Mouse (Mus musculus): ENCODE results near the gene Nkrf. TPM values are rescaled to one million over a fixed set of nuclear protein-coding genes. Genes with fewer than 3 reads are reported as not detected.
"Not testable (repeated sequence)": the region's sequence is repeated elsewhere in the genome, so short reads cannot be mapped to it uniquely, and the experiment has no call there.

Nkrf gene
- polyA plus RNA-seq, 1 experiment from 2014 or later = 2.3 TPM

- not testable (repeated sequence) for H3K9me3 ChIP-seq (replicated peaks); H3K4me3 ChIP-seq; H3K36me3 ChIP-seq; DNase-seq (ENCODE audit: low spot score); H3K4me1 ChIP-seq; H3K27me3 ChIP-seq (ENCODE audit: low read depth, poor library complexity, severe bottlenecking); H3K27ac ChIP-seq
- 50% methylated on average over 1 of the region's 1 CpGs for WGBS
Measured at GRCm38 (mm10) chrX:36898931-36899330, 3.8 kb downstream of the Nkrf start.

DNA sequence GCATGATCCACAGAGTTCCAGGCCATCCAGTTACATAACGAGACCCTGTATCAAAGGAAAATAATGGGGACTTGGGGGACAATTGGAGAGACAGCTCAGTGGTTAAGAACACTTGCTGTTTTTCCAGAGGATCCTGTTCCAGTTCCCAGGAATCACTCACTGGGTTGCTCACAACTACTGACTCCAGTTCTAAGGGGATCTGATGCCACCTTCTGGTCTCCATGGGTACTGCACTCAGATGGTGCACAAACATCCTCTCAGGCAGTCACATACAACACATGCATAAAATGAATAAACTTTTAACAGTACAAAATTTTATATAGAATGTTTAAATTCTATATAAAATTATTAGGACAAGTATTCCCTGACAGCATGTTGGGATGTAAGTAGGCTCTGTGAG, 18.0 kb downstream of the Nkrf start:
- Histone ChIP-seq H3K27me3 (ENCODE audit: low read depth, poor library complexity, severe bottlenecking) (no peaks in the 10 kb centered on the region), H3K27ac (no peak overlapping the region), H3K4me1 (no peaks in the 10 kb centered on the region), H3K36me3 (peaks cover 42% of the 10 kb centered on the region), H3K4me3 (no peak overlapping the region), H3K9me3 (replicated peaks) (no peaks in the 10 kb centered on the region)
- 93% methylated on average over 1 of the region's 1 CpGs for WGBS
- no peak for DNase-seq (ENCODE audit: low spot score)

GRCm38 (mm10) chrX:36874704-36875128, 28.0 kb downstream of the Nkrf start:
- Histone ChIP-seq H3K9me3 (replicated peaks) (no peaks in the 10 kb centered on the region), H3K36me3 (peaks cover 16% of the 10 kb centered on the region), H3K27ac (peak overlapping the region; percentile 88), H3K27me3 (ENCODE audit: low read depth, poor library complexity, severe bottlenecking) (peaks cover 13% of the 10 kb centered on the region), H3K4me1 (peaks cover 3% of the 10 kb centered on the region), H3K4me3 (peak overlapping the region; percentile 72)
- WGBS = 16% methylated on average over 25 of the region's 36 CpGs
- DNase-seq (ENCODE audit: low spot score) = no peak

GRCm38 (mm10) chrX:36874178-36874696, 28.5 kb downstream of the Nkrf start:
- 9% methylated on average over 53 of the region's 57 CpGs for WGBS
- Histone ChIP-seq H3K4me3 (peak overlapping the region; percentile 72), H3K4me1 (peaks cover 3% of the 10 kb centered on the region), H3K9me3 (replicated peaks) (no peaks in the 10 kb centered on the region), H3K36me3 (peaks cover 14% of the 10 kb centered on the region), H3K27me3 (ENCODE audit: low read depth, poor library complexity, severe bottlenecking) (peaks cover 13% of the 10 kb centered on the region), H3K27ac (peak overlapping the region; percentile 88)
- peak; percentile 89 for DNase-seq (ENCODE audit: low spot score)

DNA sequence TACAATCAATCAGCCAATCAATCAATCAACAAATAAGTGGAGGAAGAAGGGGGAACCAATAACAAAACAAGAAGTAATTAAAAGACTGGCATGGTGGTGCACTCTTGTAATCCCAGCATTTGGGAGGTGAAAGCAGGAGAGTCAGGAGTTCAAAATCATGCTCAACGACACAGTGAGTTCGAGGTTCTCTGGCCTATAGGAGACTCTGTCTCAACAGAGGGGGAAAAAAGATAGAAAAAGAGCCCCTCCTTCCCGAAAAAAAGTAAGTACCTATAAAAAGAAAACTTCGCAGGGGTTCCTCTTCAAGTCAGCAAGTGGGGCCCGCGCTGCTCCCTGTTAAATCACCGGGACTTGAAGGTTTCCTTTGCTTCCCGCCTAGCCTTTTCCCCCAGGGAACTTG, 28.9 kb downstream of the Nkrf start, which contains the start of the genes Ube2a and C330007P06Rik:
TSS of gene Ube2a (plus strand) at position 136 of the 400 bp plus-strand sequence.
TSS of gene C330007P06Rik (minus strand) at position 347 of the 400 bp plus-strand sequence.
- WGBS = 23% methylated on average over 8 of the region's 8 CpGs
- H3K27ac ChIP-seq = peak within 1 kb of the TSS; percentile 88
- peak within 1 kb of the TSS; percentile 72 for H3K4me3 ChIP-seq
- H3K27me3 ChIP-seq (ENCODE audit: low read depth, poor library complexity, severe bottlenecking) = peaks cover 13% of the 10 kb centered on the region
- peaks cover 3% of the 10 kb centered on the region for H3K4me1 ChIP-seq
- peaks cover 14% of the 10 kb centered on the region for H3K36me3 ChIP-seq
- H3K9me3 ChIP-seq (replicated peaks) = no peaks in the 10 kb centered on the region
- no peak for DNase-seq (ENCODE audit: low spot score)

DNA sequence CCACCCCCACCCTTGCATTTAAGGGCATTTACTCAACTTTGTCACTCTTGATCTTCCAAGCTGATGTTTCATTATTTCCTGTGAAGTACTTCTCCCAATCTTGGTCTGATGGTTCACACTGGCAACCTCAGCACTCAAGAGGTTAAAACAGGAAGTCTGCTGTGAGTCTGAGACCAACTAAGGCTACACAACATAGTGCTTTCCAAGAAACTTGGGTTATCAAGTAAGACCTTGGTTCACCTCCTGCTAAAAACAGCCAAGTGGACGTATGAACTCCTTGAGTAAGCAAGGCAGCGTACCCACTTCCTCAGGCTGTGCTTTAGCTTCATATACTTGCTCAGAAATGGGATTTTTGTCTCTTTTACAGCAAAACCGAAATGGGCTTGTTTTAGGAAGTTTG, 32.3 kb downstream of the Nkrf start:
- peaks cover 1% of the 10 kb centered on the region for H3K4me1 ChIP-seq
- no peak for DNase-seq (ENCODE audit: low spot score)
- no peaks in the 10 kb centered on the region for H3K36me3 ChIP-seq
- H3K27ac ChIP-seq = no peak overlapping the region
- H3K27me3 ChIP-seq (ENCODE audit: low read depth, poor library complexity, severe bottlenecking) = peaks cover 13% of the 10 kb centered on the region
- WGBS = 76% methylated on average over 3 of the region's 3 CpGs
- H3K4me3 ChIP-seq = no peak overlapping the region
- no peaks in the 10 kb centered on the region for H3K9me3 ChIP-seq (replicated peaks)

- H3K4me3 ChIP-seq = peak overlapping the region; percentile 55
- no peaks in the 10 kb centered on the region for H3K9me3 ChIP-seq (replicated peaks)
- H3K27ac ChIP-seq = peak overlapping the region; percentile 74; the same call in 1 of the 2 replicates
- 0 out of 2 replicates have a peak, but pooled peaks cover 7% of the 10 kb centered on the region for H3K4me1 ChIP-seq
- peak; percentile 26 for DNase-seq (ENCODE audit: low spot score)
- no peaks in the 10 kb centered on the region for H3K27me3 ChIP-seq (ENCODE audit: low read depth, poor library complexity, severe bottlenecking)
- 0 out of 2 replicates have a peak, but pooled peaks cover 2% of the 10 kb centered on the region for H3K36me3 ChIP-seq
- WGBS = 56% methylated on average over 8 of the region's 8 CpGs
Measured at GRCm38 (mm10) chrX:36864609-36865328, 37.9 kb downstream of the Nkrf start.

GRCm38 (mm10) chrX:36863766-36864608, 38.7 kb downstream of the Nkrf start:
- Histone ChIP-seq H3K27me3 (ENCODE audit: low read depth, poor library complexity, severe bottlenecking) (no peaks in the 10 kb centered on the region), H3K9me3 (replicated peaks) (no peaks in the 10 kb centered on the region), H3K4me1 (0 out of 2 replicates have a peak, but pooled peaks cover 7% of the 10 kb centered on the region), H3K36me3 (0 out of 2 replicates have a peak, but pooled peaks cover 4% of the 10 kb centered on the region), H3K27ac (peak overlapping the region; percentile 74), H3K4me3 (peak overlapping the region; percentile 55)
- DNase-seq (ENCODE audit: low spot score) = peak; percentile 83
- WGBS = 12% methylated on average over 43 of the region's 44 CpGs

DNA sequence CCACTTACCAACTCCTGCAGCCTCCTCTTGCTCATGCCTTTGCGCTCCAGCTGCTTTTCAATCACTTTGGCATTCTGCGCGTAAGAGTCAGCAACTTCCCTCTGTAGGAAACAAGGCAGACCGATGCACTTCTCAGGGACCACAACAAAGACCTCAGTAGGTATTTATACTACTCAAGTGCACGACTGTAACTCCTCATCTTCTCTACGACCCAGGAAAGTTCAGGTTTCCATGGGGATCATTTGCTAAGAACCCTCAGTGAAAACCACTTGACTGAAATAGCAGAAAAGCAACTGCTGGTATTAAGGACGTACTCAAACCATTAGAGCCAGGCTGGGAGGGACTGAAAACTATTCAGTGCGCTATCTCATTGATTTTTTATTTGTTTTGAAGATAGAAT, 50.1 kb downstream of the Nkrf start:
- Histone ChIP-seq H3K4me1 (no peaks in the 10 kb centered on the region), H3K4me3 (no peak overlapping the region), H3K27ac (no peak overlapping the region), H3K9me3 (replicated peaks) (no peaks in the 10 kb centered on the region), H3K36me3 (peaks cover 28% of the 10 kb centered on the region), H3K27me3 (ENCODE audit: low read depth, poor library complexity, severe bottlenecking) (no peaks in the 10 kb centered on the region)
- WGBS = 91% methylated on average over 8 of the region's 8 CpGs
- no peak for DNase-seq (ENCODE audit: low spot score)

DNA sequence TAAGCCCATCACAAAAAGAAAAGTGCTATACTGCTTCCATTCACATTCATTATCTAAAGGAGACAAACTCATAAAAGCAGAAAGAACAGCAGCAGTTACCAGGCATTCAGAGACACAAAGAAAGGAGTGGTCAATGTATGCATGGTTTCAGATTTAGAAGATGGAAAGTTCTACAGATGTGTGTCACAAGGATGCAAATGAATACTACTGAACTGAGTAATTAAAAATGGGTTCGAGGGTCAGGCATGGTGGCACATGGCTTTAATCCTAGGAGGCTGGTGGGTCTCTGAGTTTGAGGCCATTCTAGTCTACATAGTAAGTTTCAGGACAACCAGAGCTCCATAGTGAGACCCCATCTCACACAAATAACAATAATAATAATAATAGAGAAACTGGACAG, 55.5 kb downstream of the Nkrf start:
- DNase-seq (ENCODE audit: low spot score) = no peak
- Histone ChIP-seq H3K4me3 (no peak overlapping the region), H3K9me3 (replicated peaks) (no peaks in the 10 kb centered on the region), H3K36me3 (peaks cover 11% of the 10 kb centered on the region), H3K27ac (no peak overlapping the region), H3K27me3 (ENCODE audit: low read depth, poor library complexity, severe bottlenecking) (no peaks in the 10 kb centered on the region), H3K4me1 (no peaks in the 10 kb centered on the region)
- 83% methylated on average over 1 of the region's 1 CpGs for WGBS

GRCm38 (mm10) chrX:36843346-36843990, 59.2 kb downstream of the Nkrf start:
- H3K27me3 ChIP-seq (ENCODE audit: low read depth, poor library complexity, severe bottlenecking) = no peaks in the 10 kb centered on the region
- H3K27ac ChIP-seq = no peak overlapping the region
- H3K36me3 ChIP-seq = peaks cover 4% of the 10 kb centered on the region
- WGBS = 90% methylated on average over 4 of the region's 4 CpGs
- no peak overlapping the region for H3K4me3 ChIP-seq
- no peaks in the 10 kb centered on the region for H3K9me3 ChIP-seq (replicated peaks)
- DNase-seq (ENCODE audit: low spot score) = no peak
- no peaks in the 10 kb centered on the region for H3K4me1 ChIP-seq

DNA sequence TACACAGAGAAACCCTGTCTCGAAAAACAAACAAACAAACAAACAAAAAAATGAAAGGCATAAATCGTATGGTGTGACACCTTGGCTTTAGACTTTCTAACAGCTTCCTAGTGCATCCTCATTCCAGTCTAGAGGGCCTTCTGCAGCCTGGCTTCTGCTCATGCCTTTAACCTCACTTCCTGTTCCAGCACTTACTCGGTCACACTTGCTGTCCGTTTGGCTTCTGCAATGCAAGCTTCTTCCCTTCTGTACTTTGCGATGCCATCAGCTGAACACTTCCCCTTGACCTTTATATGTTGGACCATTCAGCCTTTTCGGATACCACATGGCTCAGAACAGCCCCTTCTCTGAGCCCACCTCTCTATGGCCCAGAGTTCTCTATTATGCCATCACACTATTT, 61.0 kb downstream of the Nkrf start:
- no peak overlapping the region for H3K4me3 ChIP-seq
- no peak for DNase-seq (ENCODE audit: low spot score)
- H3K27me3 ChIP-seq (ENCODE audit: low read depth, poor library complexity, severe bottlenecking) = no peaks in the 10 kb centered on the region
- no peaks in the 10 kb centered on the region for H3K9me3 ChIP-seq (replicated peaks)
- H3K36me3 ChIP-seq = no peaks in the 10 kb centered on the region
- H3K4me1 ChIP-seq = no peaks in the 10 kb centered on the region
- 89% methylated on average over 6 of the region's 6 CpGs for WGBS
- no peak overlapping the region for H3K27ac ChIP-seq

Data from limb, embryonic 10.5 days (tissue).